Mouse (Mus musculus): ENCODE measurements around the gene Gm28043. TPM values are rescaled to one million over a fixed set of nuclear protein-coding genes. Genes with fewer than 3 reads are reported as not detected.

The Gm28043 gene
- total and polyA plus RNA-seq, 3 experiments = 1.3 to 3.4 TPM; not detected in 1

GRCm38 (mm10) chr17:29706981-29707545, 92.4 kb downstream of the Gm28043 start:
- no peak overlapping the region for H3K27ac ChIP-seq (ENCODE audit: control insufficient read depth, low read depth, low read length)
- no peak for DNase-seq (ENCODE audit: low read depth, low spot score)
- H3K4me1 ChIP-seq (ENCODE audit: control insufficient read depth in 1 of 2, insufficient read depth in 2 of 2, low read length in 2 of 2) = peaks cover 10 to 27% of the 10 kb centered on the region in 2 experiments; a peak in 3 of 4 replicates
- H3K27me3 ChIP-seq (ENCODE audit: control insufficient read depth in 1 of 2, insufficient read depth in 2 of 2, low read length in 2 of 2) = no peaks in the 10 kb centered on the region
- H3K9ac ChIP-seq (ENCODE audit: control insufficient read depth, low read depth, low read length, poor library complexity, severe bottlenecking) = no peak overlapping the region
- TF ChIP-seq MYC (IDR thresholded peaks at IDR 0.05; ENCODE audit: low read depth, low read length) = no peak
- no peak for TF ChIP-seq ETS1 (IDR thresholded peaks at IDR 0.05; ENCODE audit: low read depth, low read length)
- TF ChIP-seq SMC3 (IDR thresholded peaks at IDR 0.05; ENCODE audit: low read depth, low read length) = no peak
- no peak for TF ChIP-seq MEF2A (IDR thresholded peaks at IDR 0.05; ENCODE audit: extremely low read depth, insufficient replicate concordance, low read depth, low read length, poor library complexity, severe bottlenecking)
- TF ChIP-seq RAD21 (IDR thresholded peaks at IDR 0.05; ENCODE audit: low read depth, low read length) = no peak
- no peak for TF ChIP-seq NELFE (IDR thresholded peaks at IDR 0.05; ENCODE audit: low read depth, low read length)
- TF ChIP-seq ZNF384 (IDR thresholded peaks at IDR 0.05; ENCODE audit: low read depth, low read length) = no peak
- TF ChIP-seq EP300 (IDR thresholded peaks at IDR 0.05; ENCODE audit: low read depth in 1 of 2, low read length in 2 of 2) = no peak
- no peak for TF ChIP-seq MAX (IDR thresholded peaks at IDR 0.05; ENCODE audit: low read length)
- no peak for TF ChIP-seq CHD2 (IDR thresholded peaks at IDR 0.05; ENCODE audit: low read length)
- no peak for TF ChIP-seq NRF1 (IDR thresholded peaks at IDR 0.05; ENCODE audit: insufficient read depth, low read depth, low read length, poor library complexity, severe bottlenecking)
- no peak for TF ChIP-seq USF2 (IDR thresholded peaks at IDR 0.05; ENCODE audit: borderline replicate concordance in 1 of 2, insufficient read depth in 1 of 2, low read depth in 1 of 2, low read length in 2 of 2)
- no peak for TF ChIP-seq MYB (IDR thresholded peaks at IDR 0.05; ENCODE audit: low read depth, low read length)
- TF ChIP-seq GABPA (IDR thresholded peaks at IDR 0.05; ENCODE audit: low read depth, low read length) = no peak
- TF ChIP-seq E2F4 (IDR thresholded peaks at IDR 0.05; ENCODE audit: borderline replicate concordance, low read depth, low read length) = no peak
- TF ChIP-seq HCFC1 (IDR thresholded peaks at IDR 0.05; ENCODE audit: low read depth, low read length) = no peak
- no peak for TF ChIP-seq JUND (IDR thresholded peaks at IDR 0.05; ENCODE audit: low read depth, low read length)
- no peak for TF ChIP-seq GATA1 (IDR thresholded peaks at IDR 0.05; ENCODE audit: low read depth, low read length)
- TF ChIP-seq POLR2AphosphoS5 (IDR thresholded peaks at IDR 0.05; ENCODE audit: borderline replicate concordance, low read depth, low read length) = no peak
- TF ChIP-seq TAL1 (IDR thresholded peaks at IDR 0.05; ENCODE audit: low read length) = no peak
- H3K36me3 ChIP-seq (ENCODE audit: control insufficient read depth in 1 of 2, insufficient read depth in 2 of 2, low read length in 2 of 2) = peaks cover 0 to 16% of the 10 kb centered on the region in 2 experiments; a peak in 3 of 4 replicates
- H3K79me2 ChIP-seq (ENCODE audit: control insufficient read depth, insufficient read depth, low read length, poor library complexity) = no peaks in the 10 kb centered on the region
- no peaks in the 10 kb centered on the region for H3K9me3 ChIP-seq (replicated peaks; ENCODE audit: insufficient read depth, low read length)
- H3K4me3 ChIP-seq (ENCODE audit: control insufficient read depth in 1 of 2, insufficient read depth in 1 of 2, low read depth in 2 of 2, low read length in 2 of 2) = no peak overlapping the region
